Mouse (Mus musculus): ENCODE data around the gene Tspan4. TPM values are rescaled to one million over a fixed set of nuclear protein-coding genes. Genes with fewer than 3 reads are reported as not detected.

Gene Tspan4
- polyA plus RNA-seq, 1 experiment: 109 TPM

DNA sequence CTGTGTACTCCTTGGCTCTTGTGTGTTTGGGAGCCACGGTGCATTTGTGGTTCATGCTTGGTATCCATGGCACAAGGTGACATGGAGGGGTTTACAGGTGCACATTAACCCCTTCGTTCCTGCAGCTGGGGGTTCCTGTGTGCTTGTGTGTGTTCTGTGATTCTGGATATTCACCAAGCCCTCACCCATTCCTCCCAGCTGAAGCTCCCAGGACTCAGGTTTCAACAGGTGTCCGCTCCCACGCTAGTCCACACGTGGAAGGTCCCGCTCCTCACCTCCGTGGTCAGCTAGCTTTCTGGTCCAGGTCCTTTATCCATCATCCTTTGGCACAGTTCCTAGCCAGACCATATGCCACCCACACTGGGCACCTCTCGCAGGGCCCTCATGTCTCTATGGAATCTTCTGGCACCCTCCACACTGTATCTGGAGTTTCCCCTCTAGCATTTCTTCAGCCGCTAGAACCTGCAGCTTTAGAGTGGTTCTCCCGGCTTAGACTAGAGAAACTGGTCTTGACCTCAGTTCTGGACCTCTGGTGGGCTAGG is 8.4 kb upstream of the Tspan4 start:
- no peak overlapping the region; the same call in 1 of the 2 replicates for H3K4me3 ChIP-seq (ENCODE audit: extremely low read depth, insufficient read depth, insufficient read length)
- no peak overlapping the region for H3K27ac ChIP-seq (ENCODE audit: insufficient read depth, low read length)
- peaks cover 4% of the 10 kb centered on the region for H3K27me3 ChIP-seq (ENCODE audit: control insufficient read depth, insufficient read depth, low read length)
- TF ChIP-seq CTCF (IDR thresholded peaks at IDR 0.05; ENCODE audit: extremely low read depth, insufficient read depth, insufficient read length, insufficient replicate concordance) (no peak), POLR2A (IDR thresholded peaks at IDR 0.05; ENCODE audit: low read depth, low read length) (no peak)
- H3K4me1 ChIP-seq (ENCODE audit: control insufficient read depth, insufficient read depth, insufficient read length): peaks cover 23% of the 10 kb centered on the region
- WGBS: 74% methylated on average over 10 of the region's 10 CpGs
- no peak for DNase-seq (ENCODE audit: low read depth in 1 of 2, low spot score in 2 of 2)
- peaks cover 9% of the 10 kb centered on the region for H3K36me3 ChIP-seq (ENCODE audit: control insufficient read depth, insufficient read depth, low read length)

- TF ChIP-seq POLR2A (IDR thresholded peaks at IDR 0.05; ENCODE audit: low read depth, low read length) (no peak), CTCF (IDR thresholded peaks at IDR 0.05; ENCODE audit: extremely low read depth, insufficient read depth, insufficient read length, insufficient replicate concordance) (no peak)
- Histone ChIP-seq H3K4me3 (ENCODE audit: extremely low read depth, insufficient read depth, insufficient read length) (peak within 1 kb of the TSS; percentile 92), H3K27ac (ENCODE audit: insufficient read depth, low read length) (peak within 1 kb of the TSS; percentile 65), H3K36me3 (ENCODE audit: control insufficient read depth, insufficient read depth, low read length) (peaks cover 12% of the 10 kb centered on the region), H3K27me3 (ENCODE audit: control insufficient read depth, insufficient read depth, low read length) (no peaks in the 10 kb centered on the region; the same call in none of the 2 replicates), H3K4me1 (ENCODE audit: control insufficient read depth, insufficient read depth, insufficient read length) (peaks cover 20% of the 10 kb centered on the region)
- DNase-seq (ENCODE audit: low read depth in 1 of 2, low spot score in 2 of 2): peak; percentile 46 to 80
- WGBS: under 1% methylated on average over 52 of the region's 52 CpGs
Observed at GRCm38 (mm10) chr7:141467230-141468030, 7.6 kb upstream of the Tspan4 start, which contains the start of gene Cd151. TSS of gene Cd151 (plus strand) at chr7:141467392.

DNA sequence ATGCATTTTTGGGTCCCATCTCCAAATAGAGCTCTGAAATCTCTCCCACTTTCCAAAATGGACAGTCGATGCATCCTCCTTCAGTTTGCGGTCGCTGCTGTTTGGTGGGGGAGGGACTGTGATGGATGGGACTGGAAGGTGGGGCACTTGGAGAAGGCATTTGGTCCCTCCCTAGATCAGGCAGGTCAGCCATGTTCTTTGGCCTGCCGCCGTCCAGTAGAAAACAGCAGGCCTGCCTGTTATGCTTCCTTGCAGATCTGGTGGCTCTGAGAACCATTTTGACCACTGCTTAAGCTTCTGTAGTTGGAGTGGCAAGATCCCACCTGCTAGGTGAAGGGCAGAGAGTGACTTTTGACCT is 6.9 kb upstream of the Tspan4 start:
- Histone ChIP-seq H3K4me3 (ENCODE audit: extremely low read depth, insufficient read depth, insufficient read length) (peak overlapping the region; percentile 92), H3K27me3 (ENCODE audit: control insufficient read depth, insufficient read depth, low read length) (no peaks in the 10 kb centered on the region; the same call in 1 of the 2 replicates), H3K4me1 (ENCODE audit: control insufficient read depth, insufficient read depth, insufficient read length) (peaks cover 20% of the 10 kb centered on the region), H3K36me3 (ENCODE audit: control insufficient read depth, insufficient read depth, low read length) (peaks cover 12% of the 10 kb centered on the region), H3K27ac (ENCODE audit: insufficient read depth, low read length) (peak overlapping the region; percentile 48)
- TF ChIP-seq POLR2A (IDR thresholded peaks at IDR 0.05; ENCODE audit: low read depth, low read length): no peak
- WGBS: 44% methylated on average over 5 of the region's 5 CpGs
- no peak for DNase-seq (ENCODE audit: low read depth in 1 of 2, low spot score in 2 of 2)

- TF ChIP-seq POLR2A (IDR thresholded peaks at IDR 0.05; ENCODE audit: low read depth, low read length): no peak
- peak; percentile 27; the same call in 1 of the 2 replicates for TF ChIP-seq CTCF (IDR thresholded peaks at IDR 0.05; ENCODE audit: extremely low read depth, insufficient read depth, insufficient read length, insufficient replicate concordance)
- H3K4me3 ChIP-seq (ENCODE audit: extremely low read depth, insufficient read depth, insufficient read length): peak overlapping the region; percentile 92; the same call in 1 of the 2 replicates
- peaks cover 12% of the 10 kb centered on the region for H3K36me3 ChIP-seq (ENCODE audit: control insufficient read depth, insufficient read depth, low read length)
- H3K4me1 ChIP-seq (ENCODE audit: control insufficient read depth, insufficient read depth, insufficient read length): peaks cover 20% of the 10 kb centered on the region
- 12% methylated on average over 8 of the region's 8 CpGs for WGBS
- peak overlapping the region; percentile 48 for H3K27ac ChIP-seq (ENCODE audit: insufficient read depth, low read length)
- peak in 1 of 2 experiments; percentile 51 for DNase-seq (ENCODE audit: low read depth in 1 of 2, low spot score in 2 of 2)
- H3K27me3 ChIP-seq (ENCODE audit: control insufficient read depth, insufficient read depth, low read length): no peaks in the 10 kb centered on the region; the same call in 1 of the 2 replicates
Observed at GRCm38 (mm10) chr7:141468522-141469211, 6.4 kb upstream of the Tspan4 start.

DNA sequence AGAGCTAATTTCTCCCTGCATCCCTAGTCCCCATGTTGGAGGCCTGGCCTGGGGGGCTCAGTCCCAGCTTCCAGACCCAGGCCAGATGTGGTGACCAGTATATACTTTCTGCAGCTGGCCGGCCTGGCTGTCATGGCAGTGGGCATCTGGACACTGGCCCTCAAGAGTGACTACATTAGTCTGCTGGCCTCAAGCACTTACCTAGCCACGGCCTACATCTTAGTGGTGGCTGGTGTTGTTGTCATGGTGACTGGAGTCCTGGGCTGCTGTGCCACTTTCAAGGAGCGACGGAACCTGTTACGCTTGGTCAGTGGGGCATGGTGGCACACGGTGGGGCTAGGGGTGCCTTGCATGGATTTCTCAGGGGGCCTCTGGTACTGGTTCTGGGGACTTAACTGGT is 5.7 kb upstream of the Tspan4 start:
- Histone ChIP-seq H3K27ac (ENCODE audit: insufficient read depth, low read length) (no peak overlapping the region), H3K27me3 (ENCODE audit: control insufficient read depth, insufficient read depth, low read length) (no peaks in the 10 kb centered on the region; the same call in 1 of the 2 replicates), H3K4me3 (ENCODE audit: extremely low read depth, insufficient read depth, insufficient read length) (no peak overlapping the region), H3K4me1 (ENCODE audit: control insufficient read depth, insufficient read depth, insufficient read length) (peaks cover 25% of the 10 kb centered on the region), H3K36me3 (ENCODE audit: control insufficient read depth, insufficient read depth, low read length) (peaks cover 12% of the 10 kb centered on the region)
- DNase-seq (ENCODE audit: low read depth in 1 of 2, low spot score in 2 of 2): no peak
- no peak for TF ChIP-seq POLR2A (IDR thresholded peaks at IDR 0.05; ENCODE audit: low read depth, low read length)
- no peak for TF ChIP-seq CTCF (IDR thresholded peaks at IDR 0.05; ENCODE audit: extremely low read depth, insufficient read depth, insufficient read length, insufficient replicate concordance)
- 66% methylated on average over 6 of the region's 6 CpGs for WGBS

- no peaks in the 10 kb centered on the region; the same call in 1 of the 2 replicates for H3K27me3 ChIP-seq (ENCODE audit: control insufficient read depth, insufficient read depth, low read length)
- TF ChIP-seq CTCF (IDR thresholded peaks at IDR 0.05; ENCODE audit: extremely low read depth, insufficient read depth, insufficient read length, insufficient replicate concordance) (no peak), POLR2A (IDR thresholded peaks at IDR 0.05; ENCODE audit: low read depth, low read length) (no peak)
- 94% methylated on average over 18 of the region's 18 CpGs for WGBS
- H3K4me1 ChIP-seq (ENCODE audit: control insufficient read depth, insufficient read depth, insufficient read length): peaks cover 20% of the 10 kb centered on the region
- no peak overlapping the region for H3K27ac ChIP-seq (ENCODE audit: insufficient read depth, low read length)
- no peak for DNase-seq (ENCODE audit: low read depth in 1 of 2, low spot score in 2 of 2)
- H3K4me3 ChIP-seq (ENCODE audit: extremely low read depth, insufficient read depth, insufficient read length): no peak overlapping the region
- H3K36me3 ChIP-seq (ENCODE audit: control insufficient read depth, insufficient read depth, low read length): peaks cover 12% of the 10 kb centered on the region
Observed at GRCm38 (mm10) chr7:141469901-141470636, 5.0 kb upstream of the Tspan4 start.
